Mouse (Mus musculus) forebrain, embryonic 11.5 days (tissue): ENCODE data around the gene Ggt6. TPM values are rescaled to one million over a fixed set of nuclear protein-coding genes. Genes with fewer than 3 reads are reported as not detected.
A peak's percentile ranks its signal among the peaks of the same experiment; 100 is the strongest.
"Not testable (repeated sequence)": the region's sequence is repeated elsewhere in the genome, so short reads cannot be mapped to it uniquely, and the experiment has no call there.

Experiments used
- ATAC-seq: fragments of 200-750 bp; cut with Nextera tagmentation; replicated peaks from 2 replicates; pipeline ENCODE4 v1.8.0; 2017; ENCODE audit warnings: moderate TSS enrichment; ENCODE audit not compliant: low FRiP score
- DNase-seq: peaks from one replicate; pipeline ENCODE4 v3.0.0-alpha.2; 2017; ENCODE audit warnings: low spot score
- H3K27ac ChIP-seq: fragments of 300-500 bp; sonication (generic); 2 replicates; pipeline ENCODE4 v1.5.1; 2014; ENCODE audit warnings: low read depth, low read length
- H3K27me3 ChIP-seq: fragments of 300-500 bp; sonication (generic); 2 replicates; pipeline ENCODE4 v1.6.1; 2014; ENCODE audit warnings: mild to moderate bottlenecking, low read length, mixed read lengths; ENCODE audit not compliant: control insufficient read depth, insufficient read depth
- H3K36me3 ChIP-seq: fragments of 300-500 bp; sonication (generic); 2 replicates; pipeline ENCODE4 v1.6.1; 2014; ENCODE audit warnings: mild to moderate bottlenecking, low read length, moderate library complexity, mixed read lengths; ENCODE audit not compliant: control insufficient read depth, insufficient read depth
- H3K4me1 ChIP-seq: fragments of 300-500 bp; sonication (generic); replicated peaks from 2 replicates; pipeline ENCODE4 v1.6.1; 2014; ENCODE audit warnings: low read length, mixed read lengths; ENCODE audit not compliant: control insufficient read depth, insufficient read depth
- H3K4me2 ChIP-seq: fragments of 300-500 bp; sonication (generic); 2 replicates; pipeline ENCODE4 v1.6.1; 2014; ENCODE audit warnings: low read depth, mild to moderate bottlenecking, low read length, moderate library complexity, mixed read lengths; ENCODE audit not compliant: severe bottlenecking
- H3K4me3 ChIP-seq: fragments of 300-500 bp; sonication (generic); 2 replicates; pipeline ENCODE4 v1.5.1; 2014; ENCODE audit warnings: low read depth, low read length
- H3K9ac ChIP-seq: fragments of 300-500 bp; sonication (generic); 2 replicates; pipeline ENCODE4 v1.6.1; 2014; ENCODE audit warnings: low read length
- H3K9me3 ChIP-seq: fragments of 300-500 bp; sonication (generic); 2 replicates; pipeline ENCODE4 v1.6.1; 2016; ENCODE audit warnings: low read length, mixed read lengths; ENCODE audit not compliant: control insufficient read depth
- WGBS: fragments of 180-500 bp; shearing (Covaris S2); extraction: QIAGEN DNeasy Blood & Tissue Kit; methylation state at CpG from one replicate; pipeline ENCODE4 v1.1.7; 2014; 5-methylcytosine and 5-hydroxymethylcytosine counted together
- polyA plus RNA-seq: library from polyadenylated mRNA; unstranded; fragments of >200 nt; fragmentation: Nextera tagmentation; extraction: Ambion mirVana; gene quantifications from 2 replicates; pipeline ENCODE4 v1.2.1, GENCODE M21; 2014

Gene Ggt6
- polyA plus RNA-seq, 1 experiment from 2014 or later: not detected

DNA sequence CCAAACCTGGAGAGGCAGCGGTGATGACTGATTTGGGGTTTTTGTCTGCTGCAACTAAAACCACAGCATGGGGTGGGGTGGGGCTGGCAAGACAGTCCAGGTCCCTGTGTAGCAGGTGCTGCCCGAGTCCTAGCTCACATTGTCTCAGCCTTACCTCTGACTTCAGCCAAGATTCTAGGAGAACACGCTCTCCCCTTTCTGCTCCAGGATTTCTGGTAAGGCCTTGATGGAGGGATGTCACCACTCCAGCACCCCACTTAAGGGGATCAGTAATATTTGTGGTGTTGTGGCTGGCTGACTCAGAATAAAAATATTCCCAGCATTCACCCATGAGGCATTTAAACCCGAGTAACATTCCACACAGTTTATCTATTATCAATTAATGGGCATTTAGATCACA, 11.6 kb upstream of the Ggt6 start:
- no peak overlapping the region for H3K4me3 ChIP-seq
- H3K9me3 ChIP-seq: no peaks in the 10 kb centered on the region; the same call in 1 of the 2 replicates
- WGBS: 79% methylated on average over 4 of the region's 4 CpGs
- no peak overlapping the region for H3K4me2 ChIP-seq
- H3K27ac ChIP-seq: no peak overlapping the region
- ATAC-seq: no peak
- H3K36me3 ChIP-seq: no peaks in the 10 kb centered on the region
- H3K9ac ChIP-seq: no peak overlapping the region
- H3K27me3 ChIP-seq: no peaks in the 10 kb centered on the region
- no peaks in the 10 kb centered on the region for H3K4me1 ChIP-seq
- DNase-seq: no peak

DNA sequence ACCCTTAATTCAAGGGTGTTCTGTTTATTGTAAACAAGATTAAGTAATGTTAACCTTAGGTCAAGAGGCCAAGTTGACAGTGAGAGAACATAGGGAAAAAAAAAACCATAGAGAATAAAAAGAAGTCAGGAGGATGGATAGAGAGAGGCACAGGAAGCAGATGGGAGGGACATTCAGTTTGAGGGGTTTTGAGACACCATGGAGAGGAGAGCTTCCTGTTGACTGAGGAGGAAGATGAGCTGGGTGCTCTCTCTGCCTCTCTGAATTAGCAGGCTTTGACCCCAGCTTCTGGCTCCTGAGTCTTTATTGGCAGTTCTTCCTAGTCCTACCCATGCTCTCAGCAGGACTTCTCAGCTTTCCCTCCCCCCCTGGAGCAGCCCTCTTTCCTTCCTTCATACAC, 10.1 kb upstream of the Ggt6 start:
- Histone ChIP-seq H3K36me3 (no peaks in the 10 kb centered on the region), H3K9me3 (no peaks in the 10 kb centered on the region; the same call in 1 of the 2 replicates), H3K4me2 (no peak overlapping the region), H3K27me3 (no peaks in the 10 kb centered on the region), H3K4me1 (no peaks in the 10 kb centered on the region), H3K27ac (no peak overlapping the region), H3K4me3 (no peak overlapping the region), H3K9ac (no peak overlapping the region)
- DNase-seq (no peak), ATAC-seq (no peak)

DNA sequence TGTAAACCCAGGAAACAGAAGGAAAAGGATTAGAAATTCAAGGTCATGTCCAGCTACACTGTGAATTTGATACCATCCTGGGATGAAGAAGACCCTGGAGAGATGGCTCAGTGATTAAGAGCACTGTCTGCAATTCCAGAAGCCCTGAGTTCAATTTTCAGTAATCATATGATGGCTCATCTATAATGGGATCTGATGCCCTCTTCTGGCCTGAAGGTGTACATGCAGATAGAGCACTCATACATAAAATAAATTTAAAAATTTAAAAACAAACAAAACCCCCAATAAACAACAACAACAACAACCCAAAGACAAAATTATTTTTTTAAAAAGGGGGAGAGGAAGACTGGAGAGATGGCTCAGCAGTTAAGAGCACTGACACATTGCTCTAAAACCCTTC, 8.4 kb upstream of the Ggt6 start:
- H3K4me1 ChIP-seq: no peaks in the 10 kb centered on the region
- H3K27ac ChIP-seq: no peak overlapping the region
- ATAC-seq (no peak), DNase-seq (no peak)
- no peak overlapping the region for H3K4me3 ChIP-seq
- H3K9ac ChIP-seq: no peak overlapping the region
- H3K36me3 ChIP-seq: no peaks in the 10 kb centered on the region
- H3K27me3 ChIP-seq: no peaks in the 10 kb centered on the region
- no peak overlapping the region for H3K4me2 ChIP-seq
- H3K9me3 ChIP-seq: no peaks in the 10 kb centered on the region; the same call in 1 of the 2 replicates

DNA sequence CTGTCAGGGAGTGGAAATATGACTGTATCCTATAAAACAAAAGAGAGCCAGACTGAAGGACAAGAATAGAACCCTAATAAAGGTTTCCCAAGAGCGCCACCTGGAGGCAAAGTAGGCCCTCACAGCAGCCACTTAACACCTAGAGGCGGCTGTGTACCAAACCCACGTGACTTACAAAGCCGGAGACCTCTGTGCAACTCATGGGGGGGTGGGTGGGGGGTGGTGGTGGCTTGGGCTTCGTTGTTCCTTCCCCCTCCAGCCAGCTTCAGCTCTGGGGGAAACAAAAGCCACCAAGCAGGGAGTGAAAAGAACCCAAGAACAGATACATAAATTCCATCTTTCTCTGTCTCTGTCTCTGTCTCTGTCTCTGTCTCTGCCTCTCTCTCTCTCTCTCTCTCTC, 6.6 kb upstream of the Ggt6 start:
- Histone ChIP-seq H3K4me3 (no peak overlapping the region), H3K4me2 (no peak overlapping the region), H3K9ac (no peak overlapping the region), H3K4me1 (no peaks in the 10 kb centered on the region), H3K27ac (no peak overlapping the region), H3K36me3 (no peaks in the 10 kb centered on the region), H3K9me3 (no peaks in the 10 kb centered on the region; the same call in 1 of the 2 replicates), H3K27me3 (no peaks in the 10 kb centered on the region)
- WGBS: 1% methylated on average over 5 of the region's 5 CpGs
- no peak for ATAC-seq
- peak; percentile 82 for DNase-seq

DNA sequence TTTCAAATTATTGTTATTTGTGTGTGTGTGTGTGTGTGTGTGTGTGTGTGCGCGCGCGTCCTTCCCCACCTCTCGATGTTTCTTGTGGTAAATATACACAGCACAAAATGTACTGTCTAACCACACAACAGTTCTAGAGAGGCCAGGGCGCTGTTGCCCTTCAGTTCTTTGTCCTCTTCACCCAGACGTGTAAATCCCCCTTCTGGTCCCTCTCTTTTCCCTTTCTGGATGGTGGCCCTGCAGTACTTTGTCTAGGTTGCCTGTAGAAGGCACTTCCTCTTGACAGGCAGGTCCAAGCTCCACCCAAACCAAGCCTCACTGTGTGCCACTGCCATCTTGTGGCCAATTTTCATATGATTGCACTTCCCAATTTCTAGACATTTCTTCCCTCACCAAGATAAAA, 6.0 kb upstream of the Ggt6 start:
- Histone ChIP-seq H3K36me3 (no peaks in the 10 kb centered on the region), H3K9ac (no peak overlapping the region), H3K9me3 (no peaks in the 10 kb centered on the region), H3K4me3 (no peak overlapping the region), H3K4me2 (no peak overlapping the region), H3K27ac (no peak overlapping the region), H3K4me1 (no peaks in the 10 kb centered on the region), H3K27me3 (no peaks in the 10 kb centered on the region)
- ATAC-seq (peak; percentile 79), DNase-seq (peak; percentile 83)
- 53% methylated on average over 7 of the region's 7 CpGs for WGBS

DNA sequence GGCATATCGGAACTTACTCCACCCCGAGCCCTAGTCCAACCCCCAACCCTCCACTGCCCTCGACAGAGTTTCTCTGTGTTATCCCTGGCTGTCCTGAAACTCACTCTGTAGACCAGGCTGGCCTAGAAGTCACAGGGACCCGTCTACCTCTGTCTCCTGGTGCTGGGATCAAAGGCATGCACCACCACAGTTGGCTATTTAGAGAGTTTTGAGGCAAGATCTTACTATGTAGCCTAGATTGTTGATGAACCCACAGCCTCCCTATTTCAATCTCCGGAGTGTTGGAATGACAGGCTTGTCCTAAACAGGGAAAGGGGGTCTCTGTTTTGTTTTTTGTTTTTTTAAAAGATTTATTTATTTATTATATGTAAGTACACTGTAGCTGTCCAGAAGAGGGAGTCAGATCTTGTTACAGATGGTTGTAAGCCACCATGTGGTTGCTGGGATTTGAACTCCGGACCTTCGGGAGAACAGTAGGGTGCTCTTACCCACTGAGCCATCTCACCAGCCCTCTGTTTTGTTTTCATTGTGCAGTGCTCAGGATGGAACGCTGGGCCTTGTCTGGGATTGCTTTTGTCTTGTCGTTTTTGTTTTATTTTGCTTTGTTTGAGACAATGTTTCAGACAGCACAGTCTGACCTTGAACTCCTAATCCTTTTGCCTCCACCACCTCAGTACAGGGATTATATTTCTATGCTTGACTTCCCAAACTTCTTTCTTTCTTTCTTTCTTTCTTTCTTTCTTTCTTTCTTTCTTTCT, 4.8 kb upstream of the Ggt6 start:
- H3K9ac ChIP-seq, H3K36me3 ChIP-seq, H3K9me3 ChIP-seq, ATAC-seq, H3K27me3 ChIP-seq, H3K27ac ChIP-seq, H3K4me3 ChIP-seq, DNase-seq, H3K4me2 ChIP-seq, H3K4me1 ChIP-seq: not testable (repeated sequence)
- WGBS: 68% methylated on average over 9 of the region's 9 CpGs

DNA sequence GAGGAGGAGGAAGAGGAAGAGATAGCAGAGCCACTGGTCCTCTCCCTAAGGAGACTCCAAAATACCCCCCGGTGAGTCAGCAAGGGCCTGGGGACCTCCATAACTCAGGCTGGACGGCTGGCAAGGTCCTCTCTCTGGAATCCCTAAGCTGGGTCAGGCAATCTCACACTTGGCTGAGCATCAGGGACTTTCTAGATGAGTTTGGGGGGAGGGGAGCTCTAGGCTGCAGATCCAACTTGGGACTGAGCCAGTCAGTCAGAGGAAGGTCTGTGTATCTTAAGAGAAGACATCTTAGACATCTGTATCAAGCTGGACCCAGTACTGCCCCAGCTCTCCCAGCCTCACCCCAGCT, 344 bp downstream of the Ggt6 start:
- Histone ChIP-seq H3K4me1 (no peaks in the 10 kb centered on the region), H3K36me3 (no peaks in the 10 kb centered on the region), H3K4me3 (no peak overlapping the region), H3K9me3 (no peaks in the 10 kb centered on the region), H3K9ac (no peak overlapping the region), H3K27ac (no peak overlapping the region), H3K4me2 (no peak overlapping the region), H3K27me3 (no peaks in the 10 kb centered on the region)
- 51% methylated on average over 2 of the region's 2 CpGs for WGBS
- ATAC-seq (no peak), DNase-seq (no peak)

DNA sequence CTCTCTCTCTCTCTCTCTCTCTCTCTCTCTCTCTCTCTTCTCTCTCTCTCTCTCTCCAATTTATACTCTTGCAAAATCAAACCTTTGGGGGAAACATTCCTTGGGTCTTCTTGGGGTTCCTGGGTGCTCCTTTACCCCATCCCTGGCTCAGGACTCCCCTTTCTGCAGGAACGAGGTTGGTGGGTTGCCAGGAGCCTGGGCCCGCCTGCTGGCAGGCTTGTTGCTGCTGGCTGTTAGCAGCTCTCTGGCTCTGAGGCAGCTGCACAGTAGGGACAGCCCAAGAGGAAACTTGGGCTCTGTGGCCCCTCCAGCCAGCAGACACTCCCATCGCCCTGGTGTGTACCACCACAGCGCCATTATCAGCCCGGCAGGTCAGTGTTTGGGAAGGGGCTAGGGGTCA, 945 bp downstream of the Ggt6 start:
- Histone ChIP-seq H3K9me3 (no peaks in the 10 kb centered on the region), H3K4me3 (no peak overlapping the region), H3K27me3 (no peaks in the 10 kb centered on the region), H3K4me1 (no peaks in the 10 kb centered on the region), H3K9ac (no peak overlapping the region), H3K36me3 (no peaks in the 10 kb centered on the region), H3K4me2 (no peak overlapping the region), H3K27ac (no peak overlapping the region)
- WGBS: 79% methylated on average over 5 of the region's 5 CpGs
- no peak for ATAC-seq
- DNase-seq: peak; percentile 40
